Mouse (Mus musculus) CH12.LX (cell line): ENCODE measurements around the gene Atf4. TPM values are rescaled to one million over a fixed set of nuclear protein-coding genes. Genes with fewer than 3 reads are reported as not detected.

ENCODE experiments used
- DNase-seq: peaks from one replicate; pipeline ENCODE4 v3.0.0-alpha.2; 2013; ENCODE audit errors: extremely low read depth
- H3K27ac ChIP-seq: 2 replicates; pipeline ENCODE4 v1.5.1; 2012; ENCODE audit warnings: low read depth, mild to moderate bottlenecking, control low read depth, moderate library complexity; ENCODE audit not compliant: insufficient read depth
- H3K27me3 ChIP-seq: replicated peaks from 2 replicates; pipeline ENCODE3; 2012; ENCODE audit warnings: inconsistent platforms
- H3K36me3 ChIP-seq, 2 experiments: replicated peaks in 1 of 2; 2 replicates each; pipeline versions ENCODE3 to v1.6.1; 2012; ENCODE audit warnings: inconsistent platforms in 1 of 2, low read length in 1 of 2, mild to moderate bottlenecking in 1 of 2, mixed read lengths in 1 of 2, moderate library complexity in 1 of 2; ENCODE audit not compliant: control insufficient read depth in 1 of 2, insufficient read depth in 1 of 2
- H3K4me1 ChIP-seq, 2 experiments: 2 replicates each; pipeline ENCODE4 v1.6.1; 2012; ENCODE audit warnings: inconsistent platforms in 1 of 2, moderate library complexity in 1 of 2; ENCODE audit not compliant: insufficient read depth in 2 of 2, control insufficient read depth in 1 of 2
- H3K4me2 ChIP-seq: 2 replicates; pipeline ENCODE4 v1.6.1; 2012; ENCODE audit warnings: low read depth, mild to moderate bottlenecking, control low read depth; ENCODE audit not compliant: poor library complexity, insufficient read depth, severe bottlenecking
- H3K4me3 ChIP-seq, 3 experiments: fragments of 150-350 bp in 1 of 3; sonication (generic) in 1 of 3; replicated peaks in 1 of 3; 2 replicates each; pipeline versions ENCODE3 to v1.5.1; 2011 to 2012; ENCODE audit warnings: low read depth in 2 of 3, low read length in 2 of 3, mild to moderate bottlenecking in 2 of 3, moderate library complexity in 2 of 3, control low read depth in 1 of 3, improper control_type of control experiment in 1 of 3, inconsistent platforms in 1 of 3, mixed read lengths in 1 of 3; ENCODE audit not compliant: poor library complexity in 1 of 3
- H3K79me2 ChIP-seq: replicated peaks from 2 replicates; pipeline ENCODE4 v1.6.1; 2012; ENCODE audit warnings: mild to moderate bottlenecking, moderate library complexity; ENCODE audit not compliant: control insufficient read depth, poor library complexity, insufficient read depth, severe bottlenecking; ENCODE audit errors: extremely low read depth
- H3K9ac ChIP-seq: 2 replicates; pipeline ENCODE4 v1.6.1; 2012; ENCODE audit warnings: low read depth, mild to moderate bottlenecking, control low read depth, moderate library complexity; ENCODE audit not compliant: insufficient read depth
- H3K9me3 ChIP-seq: replicated peaks from 2 replicates; pipeline ENCODE3; 2012; ENCODE audit warnings: low read length, inconsistent platforms, mixed read lengths
- CHD1 ChIP-seq: IDR thresholded peaks from 2 replicates; pipeline ENCODE4 v1.6.1; 2012; ENCODE audit warnings: low read depth, low read length, improper control_type of control experiment, inconsistent platforms
- CTCF ChIP-seq, 2 experiments: IDR thresholded peaks in 1 of 2; conservative IDR thresholded peaks in 1 of 2; 2 replicates each; pipeline ENCODE4 v1.5.1; 2011 to 2012; ENCODE audit warnings: low read depth in 2 of 2, low read length in 2 of 2, improper control_type of control experiment in 1 of 2, inconsistent platforms in 1 of 2, mild to moderate bottlenecking in 1 of 2, moderate library complexity in 1 of 2
- ELF1 ChIP-seq: IDR thresholded peaks from 2 replicates; pipeline ENCODE4 v1.6.1; 2014; ENCODE audit warnings: low read depth, mild to moderate bottlenecking, inconsistent platforms, low read length, improper control_type of control experiment
- ETS1 ChIP-seq: conservative IDR thresholded peaks from 2 replicates; pipeline ENCODE4 v1.6.1; 2012; ENCODE audit warnings: low read depth, mild to moderate bottlenecking, inconsistent platforms, low read length, improper control_type of control experiment, moderate library complexity
- GABPA ChIP-seq: IDR thresholded peaks from 2 replicates; pipeline ENCODE4 v1.6.1; 2012; ENCODE audit warnings: low read depth, low read length, improper control_type of control experiment, inconsistent platforms; ENCODE audit not compliant: insufficient replicate concordance
- IRF4 ChIP-seq: IDR thresholded peaks from 2 replicates; pipeline ENCODE4 v1.6.1; 2014; ENCODE audit warnings: low read depth, mild to moderate bottlenecking, inconsistent platforms, low read length, improper control_type of control experiment
- JUN ChIP-seq: IDR thresholded peaks from 2 replicates; pipeline ENCODE4 v1.6.1; 2011; ENCODE audit warnings: low read depth, mild to moderate bottlenecking, low read length, improper control_type of control experiment, moderate library complexity; ENCODE audit not compliant: insufficient read depth
- JUND ChIP-seq: conservative IDR thresholded peaks from 2 replicates; pipeline ENCODE4 v1.6.1; 2011; ENCODE audit warnings: low read depth, low read length, improper control_type of control experiment
- MAFK ChIP-seq: IDR thresholded peaks from 2 replicates; pipeline ENCODE4 v1.6.1; 2011; ENCODE audit warnings: low read length, improper control_type of control experiment; ENCODE audit not compliant: insufficient replicate concordance
- MAX ChIP-seq: IDR thresholded peaks from 2 replicates; pipeline ENCODE4 v1.6.1; 2011; ENCODE audit warnings: low read length, improper control_type of control experiment
- MAZ ChIP-seq: IDR thresholded peaks from 2 replicates; pipeline ENCODE4 v1.6.1; 2012; ENCODE audit warnings: low read depth, mild to moderate bottlenecking, inconsistent platforms, low read length, improper control_type of control experiment, moderate library complexity
- MEF2A ChIP-seq: IDR thresholded peaks from 2 replicates; pipeline ENCODE4 v1.6.1; 2014; ENCODE audit warnings: low read depth, mild to moderate bottlenecking, inconsistent platforms, low read length, improper control_type of control experiment, borderline replicate concordance
- MXI1 ChIP-seq: IDR thresholded peaks from 2 replicates; pipeline ENCODE4 v1.6.1; 2011; ENCODE audit warnings: mild to moderate bottlenecking, low read depth, low read length, improper control_type of control experiment
- MYC ChIP-seq: IDR thresholded peaks from 2 replicates; pipeline ENCODE4 v1.6.1; 2011; ENCODE audit warnings: low read depth, mild to moderate bottlenecking, improper control_type of control experiment, low read length
- NELFE ChIP-seq: IDR thresholded peaks from 2 replicates; pipeline ENCODE4 v1.6.1; 2011; ENCODE audit warnings: low read depth, low read length, improper control_type of control experiment
- POLR2A ChIP-seq: IDR thresholded peaks from 2 replicates; pipeline ENCODE4 v1.6.1; 2011; ENCODE audit warnings: low read depth, mild to moderate bottlenecking, improper control_type of control experiment, low read length
- POLR2AphosphoS2 ChIP-seq: IDR thresholded peaks from 2 replicates; pipeline ENCODE4 v1.6.1; 2011; ENCODE audit warnings: low read depth, low read length, improper control_type of control experiment
- RCOR1 ChIP-seq: conservative IDR thresholded peaks from 2 replicates; pipeline ENCODE4 v1.6.1; 2012; ENCODE audit warnings: low read depth, mild to moderate bottlenecking, inconsistent platforms, low read length, improper control_type of control experiment
- SIN3A ChIP-seq: IDR thresholded peaks from 2 replicates; pipeline ENCODE4 v1.6.1; 2012; ENCODE audit warnings: low read length, improper control_type of control experiment, inconsistent platforms
- SMC3 ChIP-seq: IDR thresholded peaks from 2 replicates; pipeline ENCODE4 v1.6.1; 2011; ENCODE audit warnings: low read depth, low read length, improper control_type of control experiment
- TBP ChIP-seq: conservative IDR thresholded peaks from 2 replicates; pipeline ENCODE4 v1.6.1; 2011; ENCODE audit warnings: low read depth, low read length, improper control_type of control experiment
- USF2 ChIP-seq: conservative IDR thresholded peaks from 2 replicates; pipeline ENCODE4 v1.6.1; 2011; ENCODE audit warnings: low read depth, low read length, improper control_type of control experiment
- ZMIZ1 ChIP-seq: IDR thresholded peaks from 2 replicates; pipeline ENCODE4 v1.6.1; 2012; ENCODE audit warnings: low read depth, mild to moderate bottlenecking, inconsistent platforms, low read length, improper control_type of control experiment
- ZNF384 ChIP-seq: IDR thresholded peaks from 2 replicates; pipeline ENCODE4 v1.6.1; 2012; ENCODE audit warnings: low read depth, low read length, improper control_type of control experiment, inconsistent platforms
- dilution Hi-C: fragments of 300-500 bp; cut with MboI; formaldehyde crosslinking; loops from 2 replicates; pipeline ENCODE4 v1.14.3; 2020; ENCODE audit warnings: low sequenced_read_pairs; ENCODE audit not compliant: extremely low pct_unique_long_range_greater_than_20kb, extremely low pct_ligation_motif_present
- in situ Hi-C: fragments of 300-500 bp; cut with MboI; formaldehyde crosslinking; loops from 3 replicates; pipeline ENCODE4 v1.14.3; 2019; ENCODE audit warnings: low sequenced_read_pairs, low pct_ligation_motif_present, low pct_unique_long_range_greater_than_20kb, mixed read lengths
- polyA plus RNA-seq: library from polyadenylated mRNA; unstranded; fragments of >175 nt; gene quantifications from 2 replicates; pipeline ENCODE4 v1.2.1, GENCODE M21; 2012; ENCODE audit warnings: low read depth; ENCODE audit not compliant: insufficient read length
- total RNA-seq, 2 experiments: library from RNA; depleted of rRNA; stranded (reverse); fragments of 300-350 nt in 1 of 2; fragments of >200 nt in 1 of 2; gene quantifications; 2 replicates each; pipeline ENCODE4 v1.2.3; 2012 to 2014

Gene Atf4
- total and polyA plus RNA-seq, 3 experiments = 357 to 819 (median 486) TPM

DNA sequence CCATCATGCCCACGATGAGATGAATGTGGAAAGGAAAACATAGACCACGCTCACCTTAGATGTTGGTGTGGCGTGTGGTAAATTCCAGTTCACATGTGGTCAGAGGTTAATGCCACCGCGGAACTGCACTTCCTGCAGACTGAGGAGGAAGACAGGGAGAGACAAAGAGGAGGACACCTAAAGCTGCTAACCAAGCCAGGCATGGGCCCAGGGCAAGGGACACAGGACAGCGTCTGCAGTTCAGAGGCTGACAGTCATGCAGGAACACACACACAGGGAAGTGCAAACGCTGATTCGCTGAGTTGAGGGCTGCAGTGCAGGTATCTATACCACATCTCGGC lies 38.5 kb upstream of the Atf4 start:
- H3K9me3 ChIP-seq = no peaks in the 10 kb centered on the region
- TF ChIP-seq CTCF (conservative IDR thresholded peaks at IDR 0.05 in 1 of 2, IDR thresholded peaks at IDR 0.05 in 1 of 2; ENCODE audit: low read depth in 2 of 2, low read length in 2 of 2) (peak in 1 of 2 experiments; percentile 1; a peak in 1 of 4 replicates), JUND (no peak), TBP (0 out of 2 replicates have a peak, but pooled peaks have one; percentile 23)
- in situ Hi-C loops = loop anchor here (5.0 kb wide), 1 partner anchor 41 kb away; the partner anchor contains the start of gene Atf4

DNA sequence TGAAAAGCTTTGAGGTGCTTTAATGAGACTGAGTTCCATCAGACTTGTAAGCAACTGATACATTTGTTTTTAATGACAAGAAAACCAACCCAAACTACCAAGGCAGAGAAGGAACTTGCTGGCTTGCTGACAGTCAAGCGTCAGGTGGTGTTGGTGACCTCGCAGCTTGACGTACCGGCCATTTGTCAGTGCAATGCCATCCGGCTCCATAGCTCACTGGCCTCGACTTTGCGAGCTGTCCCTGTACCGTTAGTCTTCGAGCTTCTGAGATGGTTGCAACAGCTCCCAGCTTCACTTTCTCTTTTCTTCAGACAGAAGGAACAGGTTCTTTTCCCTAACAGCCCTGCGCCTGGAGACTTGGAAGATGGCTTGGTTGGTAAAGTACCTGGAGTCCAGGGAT lies 37.5 kb upstream of the Atf4 start:
- DNase-seq = no peak
- H3K4me1 ChIP-seq = peaks cover 10 to 34% of the 10 kb centered on the region in 2 experiments
- TF ChIP-seq MXI1 (no peak), NELFE (no peak)
- H3K9ac ChIP-seq = no peak overlapping the region
- no peak overlapping the region for H3K4me2 ChIP-seq
- H3K36me3 ChIP-seq = peaks cover 0 to 1% of the 10 kb centered on the region in 2 experiments
- peaks cover 23% of the 10 kb centered on the region for H3K27me3 ChIP-seq
- H3K27ac ChIP-seq = no peak overlapping the region
- no peaks in the 10 kb centered on the region for H3K79me2 ChIP-seq
- no peak overlapping the region for H3K4me3 ChIP-seq
- H3K9me3 ChIP-seq = no peaks in the 10 kb centered on the region
- dilution Hi-C loops = no loop called here
- in situ Hi-C loops = loop anchor here (5.0 kb wide), 1 partner anchor 40 kb away; the partner anchor contains the start of gene Atf4

More for the DNA sequence above, 38.5 kb upstream of the Atf4 start:
- H3K9ac ChIP-seq = no peak overlapping the region
- no peak for DNase-seq
- H3K4me1 ChIP-seq = peaks cover 10 to 34% of the 10 kb centered on the region in 2 experiments
- H3K4me2 ChIP-seq = no peak overlapping the region
- no peaks in the 10 kb centered on the region for H3K79me2 ChIP-seq
- peaks cover 23% of the 10 kb centered on the region for H3K27me3 ChIP-seq
- peaks cover 0 to 1% of the 10 kb centered on the region in 2 experiments for H3K36me3 ChIP-seq
- H3K4me3 ChIP-seq = no peak overlapping the region
- dilution Hi-C loops = no loop called here
- H3K27ac ChIP-seq = no peak overlapping the region

DNA sequence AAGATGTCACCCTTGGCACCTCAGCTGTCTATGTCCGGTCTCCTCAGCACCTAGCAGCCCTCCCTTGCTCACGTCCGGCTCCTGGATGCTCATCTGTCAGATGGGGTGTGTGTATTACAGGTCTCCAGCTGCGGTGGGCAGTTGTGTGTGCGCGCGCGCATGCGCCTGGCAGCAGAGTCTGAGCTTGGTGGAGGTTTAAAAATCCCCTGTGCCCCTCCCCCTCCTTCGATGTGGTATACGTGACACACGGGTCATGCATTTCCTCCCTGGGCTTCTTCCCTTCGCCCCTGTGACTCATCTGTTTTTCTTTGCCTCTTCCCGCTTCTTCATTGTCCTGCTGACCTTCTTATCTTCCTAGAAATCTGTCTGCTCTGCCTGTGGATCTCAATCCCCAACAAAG lies 35.8 kb upstream of the Atf4 start:
- Histone ChIP-seq H3K9me3 (no peaks in the 10 kb centered on the region), H3K27ac (peak overlapping the region; percentile 93), H3K4me1 (peaks cover 10 to 34% of the 10 kb centered on the region in 2 experiments), H3K4me2 (peak overlapping the region; percentile 75), H3K9ac (peak overlapping the region; percentile 77), H3K4me3 (peak overlapping the region; percentile 49 to 61 (median 49)), H3K27me3 (peaks cover 7% of the 10 kb centered on the region), H3K79me2 (no peaks in the 10 kb centered on the region), H3K36me3 (peaks cover 0 to 1% of the 10 kb centered on the region in 2 experiments)
- dilution Hi-C loops = no loop called here
- peak; percentile 96 for DNase-seq
- in situ Hi-C loops = loop anchor here (5.0 kb wide), 1 partner anchor 38 kb away; the partner anchor contains the start of gene Atf4
- TF ChIP-seq CTCF (conservative IDR thresholded peaks at IDR 0.05 in 1 of 2, IDR thresholded peaks at IDR 0.05 in 1 of 2; ENCODE audit: low read depth in 2 of 2, low read length in 2 of 2) (no peak), MEF2A (peak; percentile 67; the same call in 1 of the 2 replicates), JUND (no peak), IRF4 (peak; percentile 78; the same call in 1 of the 2 replicates), USF2 (no peak), MAX (peak; percentile 67; the same call in 1 of the 2 replicates), NELFE (peak; percentile 88), ZMIZ1 (no peak; the same call in 1 of the 2 replicates), CHD1 (no peak), MXI1 (peak; percentile 73; the same call in 1 of the 2 replicates), POLR2AphosphoS2 (no peak), SMC3 (no peak), MYC (peak; percentile 84), MAZ (no peak), ZNF384 (no peak), JUN (peak; percentile 36; the same call in 1 of the 2 replicates), MAFK (peak; percentile 52; the same call in 1 of the 2 replicates), SIN3A (no peak; the same call in none of the 2 replicates), ELF1 (peak; percentile 68), ETS1 (peak; percentile 89), GABPA (no peak), RCOR1 (no peak; the same call in 1 of the 2 replicates), POLR2A (peak; percentile 72)
